Mouse (Mus musculus) bone marrow, adult 2 months (tissue): ENCODE measurements at regions not wholly inside any gene's neighbourhood (a gene's known extent, or its start where the extent isn't known, plus 50 kb on each side); places are given as distances from the start of the nearest gene placed in this dataset.

ENCODE experiments used
- CTCF ChIP-seq: fragments of 200-500 bp; IDR thresholded peaks from 2 replicates; pipeline ENCODE4 v1.5.1; 2011; ENCODE audit warnings: low read length, control low read depth; ENCODE audit not compliant: control insufficient read depth, insufficient read depth
- POLR2A ChIP-seq: fragments of 200-500 bp; IDR thresholded peaks from 2 replicates; pipeline ENCODE4 v1.6.1; 2011; ENCODE audit warnings: low read depth, mild to moderate bottlenecking, control low read depth, low read length, borderline replicate concordance; ENCODE audit not compliant: control insufficient read depth

DNA sequence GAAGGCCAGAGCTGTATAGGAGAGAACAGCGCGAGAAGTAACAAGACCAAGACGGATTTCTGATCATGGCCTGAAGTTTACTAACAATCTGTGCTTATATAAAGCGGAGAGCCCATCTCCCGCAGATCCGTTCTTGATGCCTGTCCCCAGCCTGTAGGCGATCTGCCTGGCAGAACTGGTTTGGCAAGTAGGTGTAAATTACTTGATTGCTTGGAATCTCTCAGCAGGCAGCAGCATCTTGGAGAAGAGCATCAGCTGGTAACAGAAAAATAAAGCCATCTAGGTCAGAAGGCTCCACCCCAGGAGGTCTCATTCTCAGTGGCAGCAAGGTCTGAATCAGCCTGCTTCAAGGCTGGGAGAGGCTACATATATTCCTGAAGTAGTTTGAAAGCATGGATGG is 401.5 kb downstream of the Dhx35 start:
- TF ChIP-seq CTCF: no peak
- no peak for TF ChIP-seq POLR2A
